Mouse (Mus musculus) layer of hippocampus, adult 8-10 months (tissue): ENCODE results near the gene Znrf3. TPM values are rescaled to one million over a fixed set of nuclear protein-coding genes. Genes with fewer than 3 reads are reported as not detected.
A peak's percentile ranks its signal among the peaks of the same experiment; 100 is the strongest.

ENCODE experiments used
- DNase-seq, 2 experiments: peaks; one replicate each; pipeline ENCODE4 v3.0.0; 2022; ENCODE audit warnings: low spot score in 2 of 2
- total RNA-seq, 4 experiments: library from RNA; stranded (reverse); gene quantifications; 2 replicates each; pipeline ENCODE4 v1.2.4; 2022

The Znrf3 gene
- total RNA-seq, 4 experiments from 2014 or later = 18.6 to 22.3 (median 20.3) TPM

GRCm38 (mm10) chr11:5318976-5319375 lies 125.7 kb downstream of the Znrf3 start:
- DNase-seq = no peak

GRCm38 (mm10) chr11:5318035-5318775 lies 126.4 kb downstream of the Znrf3 start:
- DNase-seq = peak; percentile 69 to 71

GRCm38 (mm10) chr11:5314796-5315195 lies 129.9 kb downstream of the Znrf3 start:
- DNase-seq = peak; percentile 24 to 76

- DNase-seq = no peak
Measured at GRCm38 (mm10) chr11:5314330-5314741, 130.3 kb downstream of the Znrf3 start.

- no peak for DNase-seq
Measured at GRCm38 (mm10) chr11:5307024-5307905, 137.4 kb downstream of the Znrf3 start.

- no peak for DNase-seq
Measured at GRCm38 (mm10) chr11:5306017-5306416, 138.6 kb downstream of the Znrf3 start.

- DNase-seq = no peak
Measured at GRCm38 (mm10) chr11:5304526-5304925, 140.1 kb downstream of the Znrf3 start.

- no peak for DNase-seq
Measured at GRCm38 (mm10) chr11:5298007-5298372, 146.7 kb downstream of the Znrf3 start.

- DNase-seq = no peak
Measured at GRCm38 (mm10) chr11:5297148-5298006, 147.3 kb downstream of the Znrf3 start.

- no peak for DNase-seq
Measured at GRCm38 (mm10) chr11:5296576-5297115, 148.0 kb downstream of the Znrf3 start.

GRCm38 (mm10) chr11:5294805-5295204 lies 149.8 kb downstream of the Znrf3 start:
- no peak for DNase-seq

GRCm38 (mm10) chr11:5290691-5291090 lies 154.0 kb downstream of the Znrf3 start:
- DNase-seq = peak in 1 of 2 experiments; percentile 70

- DNase-seq = no peak
Measured at GRCm38 (mm10) chr11:5289826-5290580, 154.6 kb downstream of the Znrf3 start.

GRCm38 (mm10) chr11:5283987-5284386 lies 160.7 kb downstream of the Znrf3 start:
- DNase-seq = no peak

- DNase-seq = no peak
Measured at GRCm38 (mm10) chr11:5280932-5281331, 163.7 kb downstream of the Znrf3 start.

- DNase-seq = no peak
Measured at GRCm38 (mm10) chr11:5278463-5278862, 166.2 kb downstream of the Znrf3 start.

GRCm38 (mm10) chr11:5277307-5277971 lies 167.2 kb downstream of the Znrf3 start:
- no peak for DNase-seq

GRCm38 (mm10) chr11:5275216-5275615 lies 169.4 kb downstream of the Znrf3 start:
- DNase-seq = no peak

- no peak for DNase-seq
Measured at GRCm38 (mm10) chr11:5272536-5273234, 172.0 kb downstream of the Znrf3 start.

GRCm38 (mm10) chr11:5272066-5272360 lies 172.6 kb downstream of the Znrf3 start:
- DNase-seq = no peak
